Mouse (Mus musculus): ENCODE results near the gene Mcrip2.
"Not testable (repeated sequence)": the region's sequence is repeated elsewhere in the genome, so short reads cannot be mapped to it uniquely, and the experiment has no call there.

Mcrip2 gene

GRCm38 (mm10) chr17:25880196-25880910 lies 11.8 kb upstream of the Mcrip2 start, which contains the start of gene Wfikkn1:
Gene Wfikkn1, minus strand, starts transcription at chr17:25880858.
- peak in 1 of 2 experiments; percentile 44 for DNase-seq

- DNase-seq: peak in 1 of 2 experiments; percentile 49
Observed at GRCm38 (mm10) chr17:25879750-25880149, 11.2 kb upstream of the Mcrip2 start.

GRCm38 (mm10) chr17:25879261-25879660 lies 10.7 kb upstream of the Mcrip2 start:
- peak in 1 of 2 experiments; percentile 68 for DNase-seq

- DNase-seq: no peak
Observed at GRCm38 (mm10) chr17:25878611-25879180, 10.1 kb upstream of the Mcrip2 start.

GRCm38 (mm10) chr17:25877741-25878610 lies 9.4 kb upstream of the Mcrip2 start:
- DNase-seq: no peak

GRCm38 (mm10) chr17:25877025-25877424 lies 8.5 kb upstream of the Mcrip2 start:
- no peak for DNase-seq

- DNase-seq: no peak
Observed at GRCm38 (mm10) chr17:25876347-25876915, 7.9 kb upstream of the Mcrip2 start.

GRCm38 (mm10) chr17:25875171-25876136 lies 6.9 kb upstream of the Mcrip2 start:
- peak; percentile 94 to 95 for DNase-seq

- peak; percentile 97 to 98 for DNase-seq
Observed at GRCm38 (mm10) chr17:25874721-25875170, 6.2 kb upstream of the Mcrip2 start, which contains the start of gene Mettl26. Gene Mettl26, plus strand, starts transcription at chr17:25875074.

GRCm38 (mm10) chr17:25874148-25874720 lies 5.7 kb upstream of the Mcrip2 start:
- DNase-seq: no peak

- no peak for DNase-seq
Observed at GRCm38 (mm10) chr17:25873405-25874147, 5.0 kb upstream of the Mcrip2 start.

GRCm38 (mm10) chr17:25872676-25873075 lies 4.1 kb upstream of the Mcrip2 start:
- no peak for DNase-seq

- DNase-seq: not testable (repeated sequence)
Observed at GRCm38 (mm10) chr17:25871566-25871965, 3.0 kb upstream of the Mcrip2 start.

GRCm38 (mm10) chr17:25869954-25870353 lies 1.4 kb upstream of the Mcrip2 start:
- DNase-seq: no peak

GRCm38 (mm10) chr17:25869498-25869897 lies 934 bp upstream of the Mcrip2 start:
- DNase-seq: no peak

- peak; percentile 54 to 65 for DNase-seq
Observed at GRCm38 (mm10) chr17:25867836-25868600, 546 bp downstream of the Mcrip2 start.

- DNase-seq: no peak
Observed at GRCm38 (mm10) chr17:25867509-25867835, 1.1 kb downstream of the Mcrip2 start.

- DNase-seq: no peak
Observed at GRCm38 (mm10) chr17:25866172-25866571, 2.4 kb downstream of the Mcrip2 start.

GRCm38 (mm10) chr17:25865288-25865687 lies 3.3 kb downstream of the Mcrip2 start:
- no peak for DNase-seq

GRCm38 (mm10) chr17:25864311-25864710 lies 4.3 kb downstream of the Mcrip2 start:
- no peak for DNase-seq
